Mouse (Mus musculus) frontal cortex, adult 2 months (tissue): ENCODE measurements around the gene Tnpo1. TPM values are rescaled to one million over a fixed set of nuclear protein-coding genes. Genes with fewer than 3 reads are reported as not detected.

ENCODE experiments used
- DNase-seq, 2 experiments: peaks; one replicate each; pipeline ENCODE4 v3.0.0; 2022; ENCODE audit warnings: low spot score in 1 of 2; ENCODE audit errors: extremely low spot score in 1 of 2
- polyA plus RNA-seq: library from polyadenylated mRNA; depleted of rRNA; stranded (reverse); fragments of >200 nt; gene quantifications from 2 replicates; pipeline ENCODE4 v1.2.3, GENCODE M21; 2012

The Tnpo1 gene
- polyA plus RNA-seq, 1 experiment: 36.0 TPM

GRCm38 (mm10) chr13:98926958-98927242 lies 716 bp upstream of the Tnpo1 start:
- no peak for DNase-seq

GRCm38 (mm10) chr13:98925486-98926212 lies 535 bp downstream of the Tnpo1 start:
- peak in 1 of 2 experiments; percentile 46 for DNase-seq

DNA sequence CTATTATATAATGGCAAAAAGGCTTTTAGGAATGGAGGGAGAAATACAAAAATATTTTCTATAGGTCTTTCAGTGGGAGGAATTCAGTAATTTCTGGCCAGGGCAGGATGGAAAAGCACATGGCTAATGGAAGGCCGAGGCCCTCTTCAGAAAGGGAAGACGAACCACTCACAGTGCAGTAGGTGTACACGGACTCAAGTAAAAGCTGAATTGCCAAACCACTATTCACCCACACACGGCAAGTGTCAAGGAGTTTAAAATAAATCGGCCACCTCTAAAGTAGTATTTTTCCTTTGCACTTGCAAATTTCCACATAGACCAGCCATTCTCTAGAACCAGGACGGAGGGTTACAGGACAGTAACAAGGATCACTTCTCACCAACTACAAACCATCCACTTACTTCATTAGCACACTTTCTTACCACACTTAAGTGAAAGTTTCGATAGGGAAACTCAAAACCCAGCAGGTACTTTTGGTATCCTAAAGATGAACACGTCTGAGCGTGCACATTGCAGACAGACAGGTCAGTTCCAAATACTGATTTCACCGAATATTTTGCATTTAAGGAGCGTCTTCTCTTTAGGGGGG lies 1.2 kb downstream of the Tnpo1 start:
- DNase-seq: peak in 1 of 2 experiments; percentile 54

- DNase-seq: no peak
Measured at GRCm38 (mm10) chr13:98922806-98923205, 3.4 kb downstream of the Tnpo1 start.

DNA sequence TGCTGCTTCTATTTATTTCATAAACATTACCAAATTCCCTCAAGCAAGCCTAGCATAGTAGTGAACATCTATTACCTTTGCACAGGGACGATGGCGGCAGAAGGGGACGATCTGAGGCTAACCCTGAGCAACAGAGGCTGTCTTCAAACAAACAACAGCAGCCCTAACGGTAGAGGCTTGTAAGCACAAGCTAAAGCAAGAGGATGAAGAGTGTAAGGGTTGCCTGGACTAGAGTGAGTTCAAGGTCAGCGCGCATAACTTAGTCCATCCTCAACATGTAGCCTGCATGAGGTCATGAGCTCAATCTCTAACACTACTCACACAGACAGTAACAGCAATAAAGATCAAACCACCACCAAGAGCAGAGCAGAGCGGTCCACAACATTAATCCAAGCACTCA lies 4.9 kb downstream of the Tnpo1 start:
- no peak for DNase-seq

DNA sequence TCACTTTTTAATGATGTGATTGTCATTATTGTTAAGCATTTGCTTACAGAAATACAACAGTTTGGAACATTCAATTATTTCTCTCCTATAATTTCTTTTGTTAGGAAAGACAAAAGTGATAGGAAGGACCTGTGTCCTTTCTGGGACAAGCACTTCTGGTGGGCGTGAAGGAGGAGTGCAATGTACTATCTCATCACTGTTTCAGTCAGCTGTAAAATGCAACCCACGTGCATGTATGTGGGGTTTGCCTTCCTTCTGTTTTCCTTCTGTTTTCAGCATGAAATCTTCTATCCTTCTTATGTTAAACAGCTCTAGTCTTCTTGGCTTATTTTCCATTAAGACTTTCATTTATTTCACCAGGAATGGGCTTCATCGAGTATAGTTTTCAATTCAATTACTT lies 5.9 kb downstream of the Tnpo1 start:
- no peak for DNase-seq

- DNase-seq: no peak
Measured at GRCm38 (mm10) chr13:98919695-98920094, 6.5 kb downstream of the Tnpo1 start.

DNA sequence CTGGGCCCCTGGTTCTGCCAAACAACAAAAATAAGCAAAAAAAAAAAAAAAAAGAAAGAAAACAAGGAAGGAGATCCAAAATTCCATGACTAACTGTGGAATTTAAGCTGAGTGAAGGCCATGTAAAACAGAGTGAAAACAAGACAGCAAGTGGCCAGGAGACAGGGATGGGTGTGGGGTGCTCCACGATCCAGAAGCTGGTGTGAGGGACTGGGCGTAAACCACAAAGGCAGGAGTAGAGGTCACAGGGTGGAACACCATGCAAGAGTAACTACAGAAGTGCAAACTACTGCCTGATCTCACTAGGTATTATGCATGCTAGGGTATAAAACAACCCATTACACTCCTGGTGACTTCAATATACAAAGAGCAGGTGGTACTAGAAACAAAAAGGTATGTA lies 8.3 kb downstream of the Tnpo1 start:
- DNase-seq: no peak

GRCm38 (mm10) chr13:98915591-98915990 lies 10.6 kb downstream of the Tnpo1 start:
- DNase-seq: no peak

DNA sequence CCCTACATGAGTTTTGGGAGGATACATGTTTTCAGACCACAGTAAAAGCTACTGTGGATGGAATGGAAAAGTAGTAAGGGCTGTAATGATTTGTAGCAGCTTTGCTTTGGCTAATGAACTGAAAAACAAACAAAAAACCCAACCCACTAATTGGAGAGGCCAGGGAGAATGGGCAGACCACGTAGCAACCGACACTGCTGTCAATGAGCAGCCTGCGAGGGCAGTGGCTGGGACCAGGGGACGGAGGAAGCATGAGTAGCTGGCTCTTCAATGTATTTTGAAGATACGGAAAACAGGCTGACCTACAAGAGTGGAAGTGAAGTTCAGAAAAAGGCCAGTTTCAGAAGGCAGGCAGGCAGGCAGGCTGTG lies 11.4 kb downstream of the Tnpo1 start:
- no peak for DNase-seq

DNA sequence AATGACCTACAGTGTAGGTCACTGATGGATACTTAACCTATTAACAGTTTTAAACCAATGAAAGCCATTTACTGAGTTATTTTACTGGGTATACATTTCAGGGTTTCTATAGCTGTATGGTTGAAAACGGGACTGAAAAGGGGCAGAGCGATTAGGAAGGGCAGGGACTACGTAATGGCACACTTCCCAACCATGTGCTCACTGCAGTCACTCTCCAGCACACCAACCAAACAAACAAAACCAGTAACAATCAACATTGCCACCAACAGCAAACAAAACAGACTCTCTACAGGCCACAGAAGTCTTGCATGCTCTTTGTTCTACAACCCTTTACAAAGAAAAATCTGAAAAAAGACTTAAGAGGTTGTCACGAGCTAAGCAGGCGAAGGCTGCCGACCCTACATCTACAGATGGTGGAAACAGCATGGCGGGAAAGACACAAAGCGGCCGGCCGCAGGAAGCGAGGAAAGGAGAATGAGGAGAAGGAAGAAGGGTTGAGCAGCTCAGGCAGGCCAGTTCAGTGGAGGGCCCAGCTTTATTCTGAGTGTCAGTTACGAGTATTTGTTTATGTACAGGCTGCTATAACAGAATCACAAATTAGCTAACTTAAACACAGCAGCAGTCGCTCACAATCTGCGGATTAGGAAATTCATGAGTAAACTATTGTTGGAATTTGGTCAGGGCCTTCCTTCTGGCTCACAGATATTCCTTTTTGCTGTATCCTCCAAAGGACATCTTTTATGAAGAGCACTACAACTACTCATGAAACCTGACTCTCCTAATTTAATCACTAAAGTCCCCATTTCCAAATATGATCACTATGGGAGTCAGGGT lies 12.0 kb downstream of the Tnpo1 start:
- DNase-seq: no peak

GRCm38 (mm10) chr13:98913196-98913595 lies 13.0 kb downstream of the Tnpo1 start:
- no peak for DNase-seq

DNA sequence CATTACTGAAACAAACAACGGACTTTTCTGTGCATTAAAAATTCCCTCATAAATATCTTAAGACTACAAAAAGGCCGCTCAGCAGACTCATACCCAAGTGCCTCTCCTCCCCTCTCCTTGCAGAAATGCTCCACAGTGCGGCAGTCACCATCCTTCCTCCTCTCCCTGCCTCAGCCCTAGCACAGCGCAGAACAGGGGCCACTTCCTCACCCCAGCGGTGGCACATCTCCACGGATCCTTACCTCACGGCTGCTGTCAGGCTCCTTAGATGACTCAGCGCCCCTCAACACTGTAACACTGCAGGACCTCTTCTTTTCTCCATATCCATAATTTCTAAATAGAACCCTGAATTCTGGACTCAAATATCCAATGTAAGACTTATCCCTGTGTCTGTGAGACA lies 13.6 kb downstream of the Tnpo1 start:
- DNase-seq: no peak

DNA sequence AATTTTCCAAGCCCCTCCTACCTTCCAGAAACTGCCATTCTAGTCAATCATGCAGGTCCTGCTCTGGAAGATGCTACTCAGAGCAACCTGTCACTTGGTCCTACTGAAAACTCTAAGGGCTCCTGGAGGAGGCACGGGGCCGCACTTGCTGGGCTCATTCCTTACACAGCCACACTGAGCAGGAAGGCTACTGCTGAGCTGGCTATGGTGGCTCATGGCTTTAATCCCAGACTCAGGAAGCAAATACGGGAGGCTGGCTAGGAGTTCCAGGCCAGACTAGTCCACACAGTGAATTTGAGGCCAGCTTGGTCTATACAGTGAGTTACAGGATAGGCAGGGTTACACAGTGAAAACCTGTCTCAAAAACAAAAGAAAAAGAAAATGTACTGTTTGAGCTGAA lies 15.4 kb downstream of the Tnpo1 start:
- no peak for DNase-seq

DNA sequence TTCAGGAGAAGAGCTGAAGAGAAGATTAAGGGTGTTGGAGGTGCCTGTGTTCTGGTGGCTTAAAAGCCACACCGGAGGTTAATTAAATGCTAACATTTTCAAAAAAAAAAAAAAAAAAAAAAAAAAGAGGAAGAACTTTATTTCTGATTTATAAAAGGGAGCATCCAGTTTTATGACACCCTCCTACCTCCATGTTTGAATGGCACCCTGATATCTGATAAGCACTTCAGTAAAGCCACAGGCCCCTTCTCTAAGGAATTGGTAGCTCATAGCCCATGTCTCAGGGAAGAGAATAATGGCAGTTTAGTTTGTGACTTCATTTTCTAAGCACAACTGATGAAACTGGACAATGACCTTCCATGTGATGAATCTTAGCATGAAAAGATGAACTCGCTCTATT lies 21.6 kb downstream of the Tnpo1 start:
- DNase-seq: no peak

- no peak for DNase-seq
Measured at GRCm38 (mm10) chr13:98902366-98903025, 23.7 kb downstream of the Tnpo1 start.

- no peak for DNase-seq
Measured at GRCm38 (mm10) chr13:98899550-98899949, 26.6 kb downstream of the Tnpo1 start.

- no peak for DNase-seq
Measured at GRCm38 (mm10) chr13:98897577-98897976, 28.6 kb downstream of the Tnpo1 start.

DNA sequence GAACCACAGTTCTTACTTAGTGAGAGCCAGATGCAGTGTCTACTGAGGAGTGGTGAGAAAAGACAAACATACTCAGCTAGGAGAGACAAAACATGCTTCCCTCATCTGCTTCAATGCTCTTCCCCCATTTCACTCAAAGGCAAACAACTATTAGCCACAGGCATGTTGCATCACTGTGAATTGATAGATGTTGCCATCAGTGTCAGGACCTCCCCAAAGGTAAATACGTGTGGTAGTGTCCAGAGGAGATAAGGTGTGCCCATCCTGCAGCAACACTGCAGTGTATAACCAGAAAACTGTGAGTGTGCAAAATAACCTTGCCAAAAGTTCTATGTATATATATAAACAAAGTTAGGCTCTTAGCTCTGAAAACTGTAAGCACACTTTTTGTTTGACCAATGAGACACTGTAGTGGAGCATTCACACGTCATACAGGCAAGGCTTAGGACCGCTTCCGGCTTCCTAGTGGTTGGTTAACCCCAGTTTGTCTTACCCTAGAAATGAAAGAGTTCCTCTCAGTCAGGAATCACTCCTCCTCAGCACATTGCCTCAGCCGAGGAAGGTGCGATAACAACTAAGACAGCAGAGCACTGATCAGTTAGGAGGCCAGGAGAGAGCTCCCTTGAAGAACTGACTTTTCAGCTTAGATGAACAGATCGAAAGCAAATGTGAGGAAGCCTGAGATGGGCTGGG lies 29.6 kb downstream of the Tnpo1 start:
- DNase-seq: no peak

- no peak for DNase-seq
Measured at GRCm38 (mm10) chr13:98896013-98896412, 30.2 kb downstream of the Tnpo1 start.

DNA sequence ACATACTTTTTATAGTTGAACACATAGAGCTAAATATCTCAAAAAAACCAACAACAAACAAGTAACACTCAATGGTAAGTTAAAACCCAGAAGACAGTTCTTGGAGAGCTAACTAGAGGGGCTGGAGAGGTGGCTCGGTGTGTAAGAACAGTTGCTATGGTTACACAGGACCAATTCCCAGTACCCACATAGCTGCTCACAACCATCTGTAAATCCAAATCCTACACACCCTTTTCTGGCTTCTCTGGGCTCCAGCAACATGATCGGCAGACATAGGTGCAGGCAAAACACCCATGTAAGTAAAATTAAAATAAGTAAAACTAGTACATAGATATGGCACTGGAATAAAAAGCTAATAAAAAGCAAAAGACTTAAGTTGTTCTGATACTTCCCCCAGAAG lies 31.3 kb downstream of the Tnpo1 start:
- DNase-seq: no peak
